Mouse (Mus musculus): Measurements from ENCODE around the gene Slc6a16.

The Slc6a16 gene

GRCm38 (mm10) chr7:45312686-45313453 is 72.0 kb downstream of the Slc6a16 start:
- DNase-seq (ENCODE audit: low spot score in 2 of 2) = no peak

- no peak for DNase-seq (ENCODE audit: low spot score in 2 of 2)
Observed at GRCm38 (mm10) chr7:45313495-45313894, 72.6 kb downstream of the Slc6a16 start.

- no peak for DNase-seq (ENCODE audit: low spot score in 2 of 2)
Observed at GRCm38 (mm10) chr7:45315182-45315701, 74.4 kb downstream of the Slc6a16 start.

GRCm38 (mm10) chr7:45316536-45316935 is 75.7 kb downstream of the Slc6a16 start:
- no peak for DNase-seq (ENCODE audit: low spot score in 2 of 2)

GRCm38 (mm10) chr7:45322245-45322644 is 81.4 kb downstream of the Slc6a16 start:
- no peak for DNase-seq (ENCODE audit: low spot score in 2 of 2)

Measured in urinary bladder, postnatal 4 days (tissue).